Mouse (Mus musculus): ENCODE measurements at regions not wholly inside any gene's neighbourhood (a gene's known extent, or its start where the extent isn't known, plus 50 kb on each side); places are given as distances from the start of the nearest gene placed in this dataset.

DNA sequence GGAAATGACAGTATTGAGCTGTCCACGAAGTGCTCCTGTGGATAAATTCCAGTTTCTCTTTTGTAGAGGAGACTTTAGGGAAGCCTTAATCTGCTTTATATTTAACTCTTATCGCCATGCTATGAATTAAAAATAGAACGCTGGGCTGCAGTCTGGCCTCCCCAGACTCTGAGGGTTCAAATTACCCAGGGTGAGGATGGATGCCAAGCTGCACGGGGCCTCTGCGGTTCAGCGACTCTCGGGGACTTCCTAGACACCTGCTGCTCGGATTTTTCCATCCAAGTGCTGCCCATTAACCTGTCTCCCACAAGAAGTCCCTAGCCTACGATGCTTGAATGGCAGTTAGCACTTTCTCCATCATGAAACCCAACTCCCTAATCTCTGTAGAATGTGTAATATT is 189.3 kb upstream of the Jade1 start:
- no peak for DNase-seq (ENCODE audit: low spot score)

GRCm38 (mm10) chr3:41365145-41365830 is 190.2 kb upstream of the Jade1 start:
- no peak for DNase-seq (ENCODE audit: low spot score)

DNA sequence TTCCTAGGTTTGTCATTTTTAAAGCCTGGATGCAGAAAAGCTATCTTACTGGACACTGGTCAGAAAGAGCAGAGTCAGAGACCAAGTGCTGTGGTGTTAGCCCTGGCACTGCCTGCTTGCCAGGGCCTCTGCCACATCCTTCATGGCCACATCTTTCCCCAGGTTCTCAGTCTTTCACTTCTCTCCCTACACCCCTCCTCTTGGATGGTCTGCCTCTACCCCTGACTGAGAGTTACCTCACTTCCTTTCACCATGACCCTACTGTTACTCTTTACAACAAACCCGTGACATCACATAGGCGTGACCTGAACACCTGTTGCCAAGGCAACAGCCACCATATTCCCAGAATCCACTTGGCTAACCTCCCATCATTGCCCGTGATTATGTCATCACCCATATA is 191.6 kb upstream of the Jade1 start:
- no peak for DNase-seq (ENCODE audit: low spot score)

GRCm38 (mm10) chr3:41360231-41360630 is 195.3 kb upstream of the Jade1 start:
- DNase-seq (ENCODE audit: low spot score) = peak; percentile 90

GRCm38 (mm10) chr3:41359458-41359857 is 196.1 kb upstream of the Jade1 start:
- DNase-seq (ENCODE audit: low spot score) = no peak

DNA sequence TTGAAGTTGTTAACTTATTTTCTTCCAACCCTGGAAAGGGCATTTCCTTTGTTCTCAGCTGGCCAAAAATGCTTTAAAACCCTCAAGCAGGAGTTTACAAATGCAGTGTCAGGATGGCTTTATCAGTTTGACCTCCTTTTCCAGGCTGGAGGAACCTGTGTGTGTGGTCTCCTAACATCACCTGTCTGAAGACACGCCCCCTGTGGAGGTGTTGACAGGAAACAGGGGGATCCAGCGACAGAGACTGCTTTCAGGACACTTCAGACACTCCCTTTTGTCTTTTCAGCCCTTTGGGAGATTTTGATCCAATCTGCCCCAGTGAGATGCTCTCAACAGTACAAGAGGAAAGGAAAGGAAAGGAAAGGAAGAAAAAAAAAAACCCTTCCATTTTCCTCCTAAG is 202.5 kb upstream of the Jade1 start:
- no peak for DNase-seq (ENCODE audit: low spot score)

- no peak for DNase-seq (ENCODE audit: low spot score)
Observed at GRCm38 (mm10) chr3:41351786-41352185, 203.7 kb upstream of the Jade1 start.

DNA sequence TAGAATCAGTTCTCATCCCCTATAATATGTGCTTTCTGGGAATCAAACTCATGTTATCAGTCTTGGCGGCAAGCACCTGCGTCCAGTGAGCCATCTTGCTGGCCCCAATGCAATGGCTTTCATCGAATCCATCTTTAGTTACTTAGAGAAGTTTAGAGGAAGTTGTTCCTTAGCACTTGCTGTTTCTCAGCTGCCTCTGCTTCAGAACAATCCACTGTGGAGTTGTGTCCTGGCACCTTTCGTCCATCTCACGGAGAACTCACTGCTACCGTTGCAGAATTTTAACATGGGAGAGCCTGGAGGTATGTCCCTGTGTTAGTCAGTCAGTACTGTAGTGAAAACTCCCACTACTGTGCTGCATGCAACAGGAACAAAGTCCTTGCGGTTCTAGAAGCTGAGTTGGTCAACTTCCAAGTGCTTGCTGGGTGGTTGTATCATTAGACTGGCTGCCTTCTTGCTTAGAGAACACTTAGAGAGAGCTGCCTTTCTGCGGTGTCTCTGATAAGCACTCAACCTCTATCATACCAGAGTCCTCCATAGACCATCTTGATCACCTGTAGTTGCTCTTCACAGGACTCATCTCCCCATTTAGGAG is 204.3 kb upstream of the Jade1 start:
- DNase-seq (ENCODE audit: low spot score) = peak; percentile 35

- no peak for DNase-seq (ENCODE audit: low spot score)
Observed at GRCm38 (mm10) chr3:41350331-41350730, 205.2 kb upstream of the Jade1 start.

DNA sequence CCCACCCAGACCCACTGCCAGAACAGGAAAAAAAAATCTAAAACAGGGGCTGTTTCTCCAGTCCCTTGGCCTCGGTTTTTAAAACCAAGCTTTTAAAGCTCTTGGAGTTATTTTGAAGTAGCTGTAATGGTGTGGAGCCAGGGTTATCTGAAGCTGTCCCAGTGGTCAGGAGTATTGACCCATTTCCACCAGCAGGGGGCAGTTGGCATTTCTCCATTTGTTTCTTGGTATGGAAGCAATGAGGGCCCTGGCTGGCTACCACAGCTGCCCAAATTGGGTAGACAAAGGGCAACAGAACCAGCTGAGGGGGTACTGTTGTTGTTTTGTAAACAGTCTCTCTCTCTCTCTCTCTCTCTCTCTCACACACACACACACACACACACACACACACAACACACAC is 206.7 kb upstream of the Jade1 start:
- peak; percentile 35 for DNase-seq (ENCODE audit: low spot score)

DNA sequence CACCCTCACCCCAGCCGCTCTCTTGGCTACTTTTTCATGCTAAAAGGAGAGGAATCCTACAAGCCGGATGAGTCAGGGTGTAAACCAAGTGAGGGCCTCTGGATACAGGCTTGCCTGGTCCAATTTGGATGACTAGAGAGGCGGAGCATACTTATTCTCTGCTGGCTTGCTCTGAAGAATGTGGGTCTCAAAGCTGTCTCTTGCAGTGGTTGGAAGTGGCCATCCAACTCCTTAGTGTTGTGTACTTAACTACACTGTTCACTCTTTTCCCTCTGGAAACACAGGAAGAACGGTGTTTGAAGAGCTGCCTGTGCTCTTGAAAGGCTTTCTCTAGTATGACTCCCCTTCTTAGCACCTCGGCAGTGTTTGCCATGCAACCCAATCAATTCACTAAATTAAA is 208.7 kb upstream of the Jade1 start:
- no peak for DNase-seq (ENCODE audit: low spot score)

DNA sequence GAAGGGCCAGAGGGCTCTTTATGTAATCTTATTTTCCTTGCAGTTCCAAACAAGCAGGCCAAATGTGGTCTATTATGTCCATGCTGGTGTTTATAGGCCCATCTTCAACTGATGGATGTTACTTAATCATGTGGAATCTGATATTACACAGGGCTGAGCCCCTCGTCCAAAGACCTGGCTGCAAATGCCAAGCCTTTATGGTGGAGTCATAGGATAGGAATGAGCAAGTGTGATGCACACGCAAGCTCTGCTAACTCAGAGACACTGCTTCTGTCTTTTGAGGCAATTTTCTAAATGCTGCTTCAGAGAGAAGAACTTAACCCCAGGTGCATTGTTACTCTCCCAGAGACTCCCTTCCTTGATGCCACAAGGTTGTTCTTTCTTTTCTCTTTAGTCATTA is 212.1 kb upstream of the Jade1 start:
- DNase-seq (ENCODE audit: low spot score) = no peak

DNA sequence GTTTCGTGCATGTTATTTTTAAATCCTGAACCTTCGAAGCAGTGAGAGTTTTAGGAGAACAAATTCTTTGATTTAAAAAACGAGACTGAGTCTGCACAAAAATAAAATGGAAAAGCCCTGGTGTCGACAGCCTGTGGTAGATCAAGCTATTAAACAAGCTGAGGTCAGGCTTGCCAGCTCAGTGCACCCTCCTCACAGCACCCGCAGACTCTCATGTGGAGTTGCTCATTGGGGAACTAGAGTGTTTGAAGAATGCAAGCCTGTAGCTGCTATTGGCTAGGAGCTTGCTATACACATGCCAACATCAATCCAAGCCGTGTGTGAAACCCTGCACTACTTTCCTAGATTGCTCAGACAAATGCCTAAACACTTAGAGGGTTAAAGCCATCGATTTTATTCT is 223.1 kb upstream of the Jade1 start:
- peak; percentile 36 for DNase-seq (ENCODE audit: low spot score)

GRCm38 (mm10) chr3:41330356-41330755 is 225.2 kb upstream of the Jade1 start:
- DNase-seq (ENCODE audit: low spot score) = no peak

DNA sequence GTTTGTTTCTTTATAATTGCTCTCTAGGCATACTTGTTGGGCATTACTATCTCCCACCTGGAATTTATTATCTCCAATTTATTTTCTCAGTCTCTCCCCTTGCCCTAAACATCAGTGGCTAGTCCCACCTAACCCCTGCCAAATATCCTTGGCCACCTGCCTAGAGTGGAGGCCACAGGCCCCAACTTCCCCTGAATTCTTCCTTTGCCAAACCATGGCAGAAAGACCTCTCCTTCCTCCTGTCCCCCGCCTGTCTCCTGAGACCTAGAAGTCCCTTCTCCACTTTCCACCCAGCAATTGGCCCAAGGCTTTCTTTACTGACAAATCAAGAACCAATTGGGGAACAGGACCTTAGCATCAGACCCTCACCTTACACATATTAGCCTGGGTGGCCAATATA is 226.7 kb upstream of the Jade1 start:
- DNase-seq (ENCODE audit: low spot score) = no peak

GRCm38 (mm10) chr3:41326211-41327104 is 229.1 kb upstream of the Jade1 start:
- no peak for DNase-seq (ENCODE audit: low spot score)

DNA sequence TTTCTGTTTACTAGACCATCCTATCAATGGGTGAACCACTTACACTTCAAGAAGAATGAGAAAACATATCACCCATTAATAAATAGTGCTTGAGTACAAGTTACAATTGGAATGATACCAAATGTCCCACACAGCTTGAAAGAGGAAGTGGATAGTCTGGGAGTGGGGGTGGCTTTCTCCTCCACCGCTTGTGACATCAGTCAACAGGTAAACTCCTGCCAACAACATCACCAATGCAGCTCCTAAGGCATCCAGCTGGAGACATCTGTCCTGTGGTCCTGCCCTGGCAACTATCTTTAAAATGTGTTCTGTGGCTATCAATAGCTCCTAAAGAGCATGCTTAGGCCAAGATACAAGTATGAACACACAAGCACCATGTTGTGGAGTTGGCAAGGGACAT is 233.7 kb upstream of the Jade1 start:
- DNase-seq (ENCODE audit: low spot score) = no peak

- peak; percentile 18 for DNase-seq (ENCODE audit: low spot score)
Observed at GRCm38 (mm10) chr3:41319214-41319856, 236.2 kb upstream of the Jade1 start.

DNA sequence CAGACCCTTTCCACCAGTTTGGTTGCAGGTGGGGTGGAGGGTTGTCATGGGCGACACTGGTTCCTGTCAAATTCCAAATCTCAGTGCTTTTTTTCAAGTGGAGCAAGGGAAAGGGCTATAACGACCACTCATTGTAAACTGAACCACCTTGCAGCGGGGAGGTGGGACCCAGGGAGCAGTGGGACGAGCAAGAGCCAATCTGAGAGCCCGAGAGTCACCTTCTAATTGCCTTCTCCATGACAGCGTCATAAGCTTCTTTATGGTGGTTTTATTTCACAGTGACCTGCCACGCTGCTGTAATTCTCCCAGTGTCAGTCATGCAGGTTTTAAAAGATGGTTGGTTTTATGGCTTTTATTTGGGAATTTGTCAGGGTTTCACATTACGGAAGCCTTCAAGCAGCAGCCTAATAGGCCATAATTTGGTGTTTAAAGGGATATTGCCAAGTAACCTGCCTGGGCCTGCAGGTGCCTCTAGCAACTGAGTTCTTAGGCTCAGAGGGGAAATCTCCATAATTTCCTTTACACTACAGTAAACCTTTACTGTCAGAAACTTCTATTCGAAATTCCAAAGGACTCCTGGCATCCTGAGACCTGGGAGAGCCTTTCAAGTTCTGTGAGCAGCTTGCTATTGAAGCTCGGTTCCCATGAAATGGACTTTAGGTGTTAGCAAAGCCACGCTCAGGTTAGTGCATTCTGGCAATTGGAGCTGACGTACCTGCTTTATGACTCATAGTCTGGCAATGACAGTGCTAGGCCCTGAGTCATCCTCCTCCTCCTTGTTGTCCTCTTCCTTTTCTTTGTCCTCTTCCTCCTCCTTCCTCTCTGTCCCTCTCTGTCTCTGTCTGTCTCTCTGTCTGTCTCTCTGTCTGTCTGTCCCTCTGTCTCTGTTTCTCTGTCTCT is 235.6 kb upstream of the Pgrmc2 start:
- no peak for DNase-seq (ENCODE audit: low spot score)

DNA sequence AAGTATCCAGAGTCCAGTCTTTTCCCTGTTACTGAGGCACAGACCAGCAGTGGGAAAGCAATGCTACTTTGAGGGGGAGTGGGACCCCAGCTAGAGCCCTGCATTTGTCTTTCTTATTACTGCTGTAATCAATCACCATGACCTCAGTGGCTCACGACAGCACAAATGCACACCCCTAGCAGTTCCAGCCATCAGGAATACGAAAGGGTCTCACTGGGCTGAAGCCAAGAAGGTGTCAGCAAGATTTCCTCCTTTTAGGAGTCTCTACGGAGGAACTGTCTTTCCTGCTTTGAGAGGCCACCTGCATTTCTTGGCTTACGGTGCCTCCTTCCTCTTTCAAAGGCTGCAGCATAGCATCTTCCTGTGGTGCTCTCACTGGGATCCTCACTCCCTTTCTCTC is 234.3 kb upstream of the Pgrmc2 start:
- no peak for DNase-seq (ENCODE audit: low spot score)

- no peak for DNase-seq (ENCODE audit: low spot score)
Observed at GRCm38 (mm10) chr3:41312492-41312891, 229.6 kb upstream of the Pgrmc2 start.

Data from adipocyte (in vitro differentiated cells).